18 mouse cellular contexts compared by ENCODE assay signal in genomic region chr14:31957211-31957638, GRCm38 (mm10).
DNase-seq lines count a peak whose midpoint lies in the region; ATAC-seq and TF ChIP-seq lines count a peak whose summit lies in the region.
"Had no signal": no experiment of that assay in that cellular context is flagged by ENCODE, and none has a peak within 500 bp of the region (broad histone marks: within the 10 kb centered on the region; RNA-seq: fewer than 3 reads in every experiment).

No protein-coding gene starts in this region.

- no peak for TF ChIP-seq EP300 in lung, postnatal 0 days (IDR thresholded peaks at IDR 0.05)

- H3K4me2 ChIP-seq in lung, postnatal 0 days (replicated peaks; ENCODE audit: low read depth, low read length), result no peak overlapping the region
- H3K4me2 ChIP-seq: forebrain, embryonic 12.5 days; hindbrain, embryonic 15.5 days; limb, embryonic 15.5 days; lung, embryonic 15.5 days; midbrain, embryonic 12.5 days had no signal

- no peak overlapping the region for H3K27ac ChIP-seq in lung, postnatal 0 days (ENCODE audit: low read length)
- H3K27ac ChIP-seq in brown adipose tissue, adult 24 weeks (replicated peaks; ENCODE audit: low read depth, low read length), result peak overlapping the region; percentile 96
- H3K27ac ChIP-seq: forebrain, embryonic 12.5 days; hindbrain, embryonic 15.5 days; limb, embryonic 15.5 days; lung, embryonic 15.5 days; midbrain, embryonic 12.5 days had no signal

- no peaks in the 10 kb centered on the region for H3K9me3 ChIP-seq in lung, postnatal 0 days (ENCODE audit: low read length)
- H3K9me3 ChIP-seq: forebrain, embryonic 12.5 days; hindbrain, embryonic 15.5 days; limb, embryonic 15.5 days; lung, embryonic 15.5 days; midbrain, embryonic 12.5 days had no signal

- no peak overlapping the region for H3K9ac ChIP-seq in lung, postnatal 0 days (replicated peaks; ENCODE audit: low read depth)
- H3K9ac ChIP-seq: forebrain, embryonic 12.5 days; hindbrain, embryonic 15.5 days; limb, embryonic 15.5 days; lung, embryonic 15.5 days; midbrain, embryonic 12.5 days had no signal

- no peak for TF ChIP-seq CTCF in lung, postnatal 0 days (IDR thresholded peaks at IDR 0.05)

- no peak for ATAC-seq in lung, postnatal 0 days
- ATAC-seq in megakaryocyte progenitor cell, adult 5-6 weeks (replicated peaks; ENCODE audit: poor library complexity), result no peak
- ATAC-seq: intestine, postnatal 0 days had no signal

- no peak overlapping the region for H3K4me3 ChIP-seq in lung, postnatal 0 days (ENCODE audit: low read depth, low read length)
- no peak overlapping the region for H3K4me3 ChIP-seq in brown adipose tissue, adult 24 weeks (ENCODE audit: insufficient read depth, low read depth, low read length)
- H3K4me3 ChIP-seq: forebrain, embryonic 12.5 days; hindbrain, embryonic 15.5 days; limb, embryonic 15.5 days; lung, embryonic 15.5 days; midbrain, embryonic 12.5 days; myocyte had no signal

- H3K36me3 ChIP-seq in lung, postnatal 0 days (ENCODE audit: insufficient read depth, low read length), result no peaks in the 10 kb centered on the region
- H3K36me3 ChIP-seq: forebrain, embryonic 12.5 days; hindbrain, embryonic 15.5 days; limb, embryonic 15.5 days; lung, embryonic 15.5 days; midbrain, embryonic 12.5 days had no signal

- peak; percentile 77 for DNase-seq in heart, adult 8-10 months (ENCODE audit: low spot score)
- DNase-seq in heart, postnatal 4 days, result no peak
- DNase-seq in lung, postnatal 25 days (ENCODE audit: low spot score), result peak; percentile 35
- DNase-seq in lung, postnatal 0 days (ENCODE audit: low spot score), result no peak
- DNase-seq in kidney, postnatal 14 days, result peak; percentile 29
- no peak for DNase-seq in B cell, adult 2 months
- DNase-seq: cerebellum, adult 8-10 months; embryo, embryonic 11 days; thymus, postnatal 4 days had no signal

- 71% methylated on average over 10 of the region's 10 CpGs for WGBS in lung, postnatal 0 days

- H3K4me1 ChIP-seq in lung, postnatal 0 days (ENCODE audit: insufficient read depth, low read depth, low read length), result peaks cover 5% of the 10 kb centered on the region; the same call in 1 of the 2 replicates
- H3K4me1 ChIP-seq in brown adipose tissue, adult 24 weeks (ENCODE audit: control insufficient read depth, insufficient read depth, insufficient read length, low read length), result peaks cover 18% of the 10 kb centered on the region
- H3K4me1 ChIP-seq: forebrain, embryonic 12.5 days; hindbrain, embryonic 15.5 days; lung, embryonic 15.5 days; midbrain, embryonic 12.5 days had no signal

- no peaks in the 10 kb centered on the region for H3K27me3 ChIP-seq in lung, postnatal 0 days (replicated peaks; ENCODE audit: insufficient read depth, low read length)
- H3K27me3 ChIP-seq: forebrain, embryonic 12.5 days; hindbrain, embryonic 15.5 days; limb, embryonic 15.5 days; lung, embryonic 15.5 days; midbrain, embryonic 12.5 days had no signal

Comparison
In these comparisons a context has a peak if more than half of its experiments do, and no peak if none do; other contexts are left out.
1. DNase-seq: peak in heart, adult 8-10 months (single experiment), lung, postnatal 25 days (single experiment) and kidney, postnatal 14 days (single experiment); none in heart, postnatal 4 days (single experiment), lung, postnatal 0 days (single experiment) and B cell, adult 2 months (0 of 2).